ENCODE assay signal across 1 mouse cellular context in the genomic region with DNA sequence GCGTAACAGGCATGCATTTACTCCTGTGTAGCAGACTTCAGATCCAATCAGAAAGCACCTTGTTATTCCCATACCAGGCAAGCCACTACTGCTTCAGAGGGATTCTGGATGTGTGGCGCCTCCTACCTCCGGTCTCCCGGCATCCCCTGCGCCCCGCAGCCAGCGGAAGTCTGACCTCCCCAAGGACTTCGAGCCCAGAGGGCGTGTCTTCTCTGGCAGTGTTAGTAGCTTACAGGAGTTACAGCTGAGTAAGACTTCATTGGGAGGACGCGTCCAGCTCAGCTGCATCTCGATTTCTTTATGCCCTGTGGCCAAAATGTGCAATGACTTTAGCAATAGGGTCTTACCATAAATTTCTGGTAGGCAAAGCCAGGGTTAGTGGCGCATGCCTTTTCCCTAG.
TF ChIP-seq lines count a peak whose summit lies in the region.

No protein-coding gene starts in this region.

TF ChIP-seq in MEL, 35 proteins besides CTCF, POLR2A, EP300 and RAD21:
- peak; percentile 70 for TF ChIP-seq ELF1 (IDR thresholded peaks at IDR 0.05; ENCODE audit: low read depth, low read length)
- TF ChIP-seq MEF2A (IDR thresholded peaks at IDR 0.05; ENCODE audit: extremely low read depth, insufficient replicate concordance, low read depth, low read length, poor library complexity, severe bottlenecking) = no peak
- 0 out of 2 replicates have a peak, but pooled peaks have one; percentile 21 for TF ChIP-seq TCF12 (IDR thresholded peaks at IDR 0.05; ENCODE audit: low read depth, low read length)
- peak; percentile 41; the same call in 1 of the 2 replicates for TF ChIP-seq ETS1 (IDR thresholded peaks at IDR 0.05; ENCODE audit: low read depth, low read length)
- TF ChIP-seq HCFC1 (IDR thresholded peaks at IDR 0.05; ENCODE audit: low read depth, low read length) = peak; percentile 82
- no peak for TF ChIP-seq CHD2 (IDR thresholded peaks at IDR 0.05; ENCODE audit: low read length)
- no peak for TF ChIP-seq CHD1 (IDR thresholded peaks at IDR 0.05; ENCODE audit: low read depth, low read length)
- TF ChIP-seq USF2 (IDR thresholded peaks at IDR 0.05; ENCODE audit: borderline replicate concordance in 1 of 2, insufficient read depth in 1 of 2, low read depth in 1 of 2, low read length in 2 of 2) = no peak
- TF ChIP-seq MAFK (IDR thresholded peaks at IDR 0.05; ENCODE audit: borderline replicate concordance, low read depth, low read length) = no peak
- peak; percentile 64 for TF ChIP-seq SIN3A (IDR thresholded peaks at IDR 0.05; ENCODE audit: low read length)
- no peak for TF ChIP-seq NRF1 (IDR thresholded peaks at IDR 0.05; ENCODE audit: insufficient read depth, low read depth, low read length, poor library complexity, severe bottlenecking)
- no peak for TF ChIP-seq MYC (IDR thresholded peaks at IDR 0.05; ENCODE audit: low read depth, low read length)
- TF ChIP-seq MXI1 (IDR thresholded peaks at IDR 0.05; ENCODE audit: low read depth, low read length) = 0 out of 2 replicates have a peak, but pooled peaks have one; percentile 34
- no peak for TF ChIP-seq MYB (IDR thresholded peaks at IDR 0.05; ENCODE audit: low read depth, low read length)
- peak; percentile 60 for TF ChIP-seq MAX (IDR thresholded peaks at IDR 0.05; ENCODE audit: low read length)
- no peak for TF ChIP-seq ZKSCAN1 (IDR thresholded peaks at IDR 0.05; ENCODE audit: low read depth, low read length)
- no peak for TF ChIP-seq ZNF384 (IDR thresholded peaks at IDR 0.05; ENCODE audit: low read depth, low read length)
- TF ChIP-seq E2F4 (IDR thresholded peaks at IDR 0.05; ENCODE audit: borderline replicate concordance, low read depth, low read length) = no peak
- TF ChIP-seq NELFE (IDR thresholded peaks at IDR 0.05; ENCODE audit: low read depth, low read length) = peak; percentile 75
- no peak for TF ChIP-seq POLR2AphosphoS5 (IDR thresholded peaks at IDR 0.05; ENCODE audit: borderline replicate concordance, low read depth, low read length)
- TF ChIP-seq RCOR1 (IDR thresholded peaks at IDR 0.05; ENCODE audit: low read depth, low read length) = 0 out of 2 replicates have a peak, but pooled peaks have one; percentile 3
- TF ChIP-seq KAT2A (conservative IDR thresholded peaks at IDR 0.05; ENCODE audit: low read depth, low read length) = no peak
- TF ChIP-seq UBTF (IDR thresholded peaks at IDR 0.05; ENCODE audit: borderline replicate concordance, insufficient read depth, low read depth, low read length) = no peak
- TF ChIP-seq POLR2AphosphoS2 (IDR thresholded peaks at IDR 0.05; ENCODE audit: low read length) = peak; percentile 77; the same call in 1 of the 2 replicates
- peak; percentile 75 for TF ChIP-seq TBP (IDR thresholded peaks at IDR 0.05; ENCODE audit: low read depth, low read length)
- TF ChIP-seq ZMIZ1 (IDR thresholded peaks at IDR 0.05; ENCODE audit: low read depth, low read length) = peak; percentile 58; the same call in 1 of the 2 replicates
TF ChIP-seq in MEL: peak in this region for 12.
